Mouse (Mus musculus) heart, embryonic 15.5 days (tissue): ENCODE data around the gene Cnpy3. TPM values are rescaled to one million over a fixed set of nuclear protein-coding genes. Genes with fewer than 3 reads are reported as not detected.

Experiments used
- ATAC-seq: fragments of 200-750 bp; cut with Nextera tagmentation; replicated peaks from 2 replicates; pipeline ENCODE4 v1.8.0; 2017; ENCODE audit warnings: low read depth, moderate TSS enrichment; ENCODE audit not compliant: insufficient number of reproducible peaks, insufficient read depth, low FRiP score
- H3K27ac ChIP-seq: fragments of 300-500 bp; sonication (generic); 2 replicates; pipeline ENCODE4 v1.5.1; 2015; ENCODE audit warnings: mild to moderate bottlenecking, inconsistent platforms
- H3K27me3 ChIP-seq: fragments of 300-500 bp; sonication (generic); 2 replicates; pipeline ENCODE4 v1.6.1; 2015; ENCODE audit warnings: inconsistent platforms
- H3K36me3 ChIP-seq: fragments of 300-500 bp; sonication (generic); 2 replicates; pipeline ENCODE4 v1.6.1; 2015; ENCODE audit warnings: mild to moderate bottlenecking, inconsistent platforms
- H3K4me1 ChIP-seq: fragments of 300-500 bp; sonication (generic); replicated peaks from 2 replicates; pipeline ENCODE4 v1.6.1; 2015; ENCODE audit warnings: inconsistent platforms
- H3K4me2 ChIP-seq: fragments of 300-500 bp; sonication (generic); 2 replicates; pipeline ENCODE4 v1.6.1; 2015; ENCODE audit warnings: inconsistent platforms, mild to moderate bottlenecking, moderate library complexity
- H3K4me3 ChIP-seq: fragments of 300-500 bp; sonication (generic); 2 replicates; pipeline ENCODE4 v1.5.1; 2015; ENCODE audit warnings: mild to moderate bottlenecking, inconsistent platforms
- H3K9ac ChIP-seq: fragments of 300-500 bp; sonication (generic); 2 replicates; pipeline ENCODE4 v1.6.1; 2015; ENCODE audit warnings: mild to moderate bottlenecking, inconsistent platforms
- H3K9me3 ChIP-seq: fragments of 300-500 bp; sonication (generic); replicated peaks from 2 replicates; pipeline ENCODE4 v1.6.1; 2016; ENCODE audit warnings: inconsistent platforms
- whole genome bisulfite sequencing: fragments of 180-500 bp; shearing (Covaris S2); methylation state at CpG from one replicate; pipeline ENCODE4 v1.1.7; 2015; ENCODE audit warnings: mixed read lengths; 5-methylcytosine and 5-hydroxymethylcytosine counted together
- polyA plus RNA-seq: library from polyadenylated mRNA; unstranded; fragments of >200 nt; fragmentation: Nextera tagmentation; extraction: Ambion mirVana; gene quantifications from 2 replicates; pipeline ENCODE4 v1.2.1, GENCODE M21; 2015

Gene Cnpy3
- polyA plus RNA-seq, 1 experiment from 2014 or later = 43.1 TPM

DNA sequence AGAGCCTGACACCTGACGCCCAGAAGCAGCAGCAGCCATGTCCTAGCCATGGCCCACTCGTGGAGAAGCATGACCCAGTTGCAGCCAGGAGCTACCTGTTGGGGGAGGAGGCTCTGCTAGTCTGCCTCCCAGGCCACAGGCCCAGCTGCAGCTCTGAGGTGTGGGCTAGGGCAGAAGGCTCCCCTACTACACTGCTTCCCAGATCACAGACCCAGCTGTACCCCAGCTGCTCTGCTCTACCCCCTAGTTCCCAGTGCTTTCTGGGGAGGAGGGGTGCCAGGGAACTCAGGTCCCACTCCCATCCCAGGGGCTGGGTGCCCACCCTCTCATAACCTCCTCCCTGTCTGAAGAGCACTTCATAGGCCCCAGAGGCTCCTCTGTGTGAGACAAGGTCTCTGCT, 11.5 kb upstream of the Cnpy3 start, which contains the start of gene Ptcra:
Gene Ptcra, minus strand, starts transcription at position 169 of the 400 bp plus-strand sequence.
- H3K36me3 ChIP-seq = no peaks in the 10 kb centered on the region
- H3K4me1 ChIP-seq = no peaks in the 10 kb centered on the region
- H3K9ac ChIP-seq = no peak within 1 kb of the TSS
- no peaks in the 10 kb centered on the region for H3K9me3 ChIP-seq
- no peaks in the 10 kb centered on the region for H3K27me3 ChIP-seq
- H3K4me2 ChIP-seq = no peak within 1 kb of the TSS
- ATAC-seq = peak; percentile 53; the same call in 1 of the 2 replicates
- 36% methylated on average over 2 of the region's 2 CpGs for WGBS
- H3K27ac ChIP-seq = no peak within 1 kb of the TSS
- H3K4me3 ChIP-seq = peak within 1 kb of the TSS; percentile 12; the same call in 1 of the 2 replicates

DNA sequence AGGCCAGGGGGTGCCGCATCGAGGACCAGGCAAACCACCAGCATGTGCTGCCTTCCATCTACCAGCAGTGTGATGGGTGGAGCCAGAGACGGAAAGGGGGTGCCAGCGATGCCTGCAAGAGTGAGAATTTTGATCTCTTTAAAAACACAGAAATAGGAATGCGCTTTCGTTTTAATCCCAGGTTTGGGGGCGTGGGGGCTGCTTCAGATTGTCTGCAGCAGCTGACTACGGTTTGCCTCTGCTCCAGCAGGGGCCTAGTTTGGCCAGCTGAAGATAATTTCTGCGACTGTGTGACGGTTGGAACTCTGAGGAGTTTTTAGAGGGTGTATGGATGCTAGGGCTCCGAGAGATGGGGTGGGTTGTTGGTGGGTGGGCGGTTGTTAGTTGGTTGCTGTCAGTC, 6.7 kb upstream of the Cnpy3 start:
- no peaks in the 10 kb centered on the region for H3K4me1 ChIP-seq
- H3K9ac ChIP-seq = no peak overlapping the region
- no peak for ATAC-seq
- no peaks in the 10 kb centered on the region for H3K9me3 ChIP-seq
- H3K36me3 ChIP-seq = no peaks in the 10 kb centered on the region
- H3K27me3 ChIP-seq = no peaks in the 10 kb centered on the region
- H3K4me2 ChIP-seq = no peak overlapping the region
- no peak overlapping the region for H3K4me3 ChIP-seq
- H3K27ac ChIP-seq = no peak overlapping the region
- WGBS = 75% methylated on average over 12 of the region's 12 CpGs

DNA sequence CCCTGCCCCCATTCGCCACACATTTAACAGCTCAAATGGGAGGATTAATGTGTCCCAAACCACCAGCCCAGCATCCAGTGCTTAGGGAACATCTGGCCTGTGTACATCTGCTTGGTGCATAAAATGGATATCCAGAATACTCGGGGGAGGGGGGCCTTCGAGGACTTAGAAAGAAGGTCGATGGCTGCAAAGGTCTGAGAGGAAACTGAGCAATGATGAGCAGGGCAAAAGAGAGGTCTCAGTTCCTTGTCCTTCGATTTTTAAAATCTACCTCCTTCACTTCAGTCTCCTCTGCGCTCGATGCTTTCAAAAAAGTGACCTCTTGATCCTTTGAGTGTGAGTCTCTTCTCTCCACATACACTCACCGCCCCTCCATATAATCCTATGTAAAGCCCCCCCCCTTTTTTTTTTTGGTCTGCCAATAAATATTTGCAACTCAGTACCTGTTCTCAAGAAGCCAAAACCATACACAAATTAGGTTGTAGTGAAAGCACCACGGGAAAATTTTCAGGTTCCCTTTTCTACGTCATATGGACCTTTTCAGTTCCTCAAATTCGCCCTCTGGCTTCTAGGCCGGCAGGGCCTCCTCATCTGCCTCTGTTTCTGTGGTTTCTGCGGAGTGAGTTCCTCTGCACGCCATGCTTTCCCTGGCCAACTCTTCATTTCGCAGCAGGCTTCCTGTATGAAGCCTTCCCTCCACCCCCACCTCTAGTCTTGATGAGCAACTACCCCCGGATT, 789 bp downstream of the Cnpy3 start:
- H3K27ac ChIP-seq = peak overlapping the region; percentile 91
- peak; percentile 23 for ATAC-seq
- H3K9ac ChIP-seq = peak overlapping the region; percentile 68
- no peaks in the 10 kb centered on the region for H3K9me3 ChIP-seq
- peaks cover 12% of the 10 kb centered on the region for H3K4me1 ChIP-seq
- no peaks in the 10 kb centered on the region for H3K27me3 ChIP-seq
- WGBS = 27% methylated on average over 16 of the region's 16 CpGs
- peaks cover 3% of the 10 kb centered on the region; the same call in 1 of the 2 replicates for H3K36me3 ChIP-seq
- peak overlapping the region; percentile 82 for H3K4me3 ChIP-seq
- H3K4me2 ChIP-seq = peak overlapping the region; percentile 79

DNA sequence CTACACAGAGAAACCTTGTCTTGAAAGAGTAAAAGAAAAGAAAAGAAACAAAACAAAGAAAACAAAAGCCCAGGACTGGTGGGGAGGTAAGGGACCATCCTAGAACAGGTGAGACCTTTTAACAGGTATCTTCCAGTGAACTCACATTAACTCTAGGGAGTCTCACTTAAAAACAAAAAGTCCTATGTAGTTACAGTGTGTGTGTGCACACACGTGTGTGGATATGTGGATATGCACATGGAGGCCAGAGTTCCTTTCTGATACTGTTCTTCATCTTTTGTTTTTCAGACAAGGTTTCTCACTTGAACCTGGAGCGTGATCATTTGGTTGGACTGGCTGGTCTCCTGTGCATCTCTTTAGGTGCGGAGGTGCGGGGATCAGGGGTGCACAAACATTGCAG, 1.4 kb downstream of the Cnpy3 start:
- Histone ChIP-seq H3K9me3 (no peaks in the 10 kb centered on the region), H3K27ac (no peak overlapping the region), H3K36me3 (peaks cover 6% of the 10 kb centered on the region; the same call in 1 of the 2 replicates), H3K27me3 (no peaks in the 10 kb centered on the region), H3K4me2 (peak overlapping the region; percentile 79), H3K9ac (peak overlapping the region; percentile 68; the same call in 1 of the 2 replicates), H3K4me3 (peak overlapping the region; percentile 82), H3K4me1 (peaks cover 12% of the 10 kb centered on the region)
- ATAC-seq = no peak
- 89% methylated on average over 4 of the region's 4 CpGs for WGBS

DNA sequence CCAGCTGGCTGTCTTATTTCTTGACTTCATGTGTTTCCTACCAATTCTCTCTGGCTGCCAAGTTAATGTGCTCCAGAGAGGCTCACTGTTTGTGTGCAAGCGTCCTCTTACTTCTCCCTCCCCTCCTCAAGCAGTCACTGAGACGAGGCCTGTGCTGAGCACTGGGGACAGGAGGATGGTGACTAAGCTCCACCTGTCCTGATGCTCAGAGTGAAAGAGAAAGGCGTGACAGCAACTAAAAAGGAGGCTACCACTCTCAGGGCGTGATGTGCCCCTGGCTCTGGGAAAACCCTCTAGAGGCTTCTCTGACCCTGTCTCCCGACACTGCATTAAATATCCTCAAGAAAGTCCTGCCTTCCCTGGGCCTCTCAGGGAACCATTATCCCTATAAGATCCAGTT, 2.7 kb downstream of the Cnpy3 start:
- no peaks in the 10 kb centered on the region for H3K27me3 ChIP-seq

DNA sequence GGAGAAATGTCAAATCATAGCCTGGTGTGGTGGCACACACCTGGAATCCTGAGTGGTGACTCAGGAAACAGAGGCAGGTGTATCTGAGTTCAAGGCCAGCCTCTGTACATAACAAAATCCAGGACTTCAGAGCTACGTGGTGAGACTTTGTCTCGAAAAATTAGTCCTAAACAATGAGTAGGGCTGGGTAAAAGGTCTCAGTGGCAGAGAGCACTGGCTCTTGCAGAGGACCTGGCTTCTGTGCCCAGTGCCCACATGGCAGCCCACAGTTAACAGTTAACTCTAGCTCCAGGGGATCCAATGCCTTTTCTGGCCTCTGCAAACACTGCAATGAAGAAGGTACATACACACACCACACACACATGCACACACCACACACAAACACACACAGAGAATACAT, 4.2 kb downstream of the Cnpy3 start:
- 91% methylated on average over 2 of the region's 2 CpGs for WGBS
- no peak overlapping the region for H3K4me3 ChIP-seq

More for the DNA sequence above, 2.7 kb downstream of the Cnpy3 start:
- H3K4me1 ChIP-seq = peaks cover 12% of the 10 kb centered on the region
- H3K4me3 ChIP-seq = no peak overlapping the region
- H3K4me2 ChIP-seq = no peak overlapping the region
- H3K27ac ChIP-seq = no peak overlapping the region
- WGBS = 87% methylated on average over 5 of the region's 5 CpGs
- peaks cover 12% of the 10 kb centered on the region; the same call in 1 of the 2 replicates for H3K36me3 ChIP-seq
- H3K9ac ChIP-seq = no peak overlapping the region
- H3K9me3 ChIP-seq = no peaks in the 10 kb centered on the region
- no peak for ATAC-seq

DNA sequence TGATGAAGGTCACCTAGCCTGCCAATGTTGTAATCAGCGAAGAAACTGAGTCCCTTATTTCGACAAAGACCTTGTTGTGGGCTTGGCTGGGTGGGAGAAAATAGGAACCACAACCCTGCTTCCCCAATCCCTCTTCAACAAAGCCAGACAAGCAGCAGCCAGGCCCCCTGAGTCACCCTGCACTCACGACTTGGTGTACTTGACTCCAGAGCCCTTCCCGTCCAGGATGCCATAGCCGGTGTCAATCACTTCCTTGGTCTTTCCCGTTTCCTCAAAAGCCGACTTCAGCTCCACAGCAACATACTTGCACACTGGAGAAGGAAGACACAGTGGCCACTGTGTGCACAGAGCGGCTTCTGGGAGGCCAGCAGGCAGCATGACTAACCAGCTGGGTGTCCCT, 4.8 kb downstream of the Cnpy3 start:
- Histone ChIP-seq H3K36me3 (peaks cover 14% of the 10 kb centered on the region; the same call in 1 of the 2 replicates), H3K4me3 (no peak overlapping the region)
- 77% methylated on average over 8 of the region's 8 CpGs for WGBS

More for the DNA sequence above, 4.2 kb downstream of the Cnpy3 start:
- Histone ChIP-seq H3K36me3 (peaks cover 14% of the 10 kb centered on the region; the same call in 1 of the 2 replicates), H3K9me3 (no peaks in the 10 kb centered on the region), H3K27ac (no peak overlapping the region), H3K27me3 (no peaks in the 10 kb centered on the region), H3K4me2 (no peak overlapping the region), H3K4me1 (peaks cover 12% of the 10 kb centered on the region), H3K9ac (no peak overlapping the region)
- no peak for ATAC-seq

DNA sequence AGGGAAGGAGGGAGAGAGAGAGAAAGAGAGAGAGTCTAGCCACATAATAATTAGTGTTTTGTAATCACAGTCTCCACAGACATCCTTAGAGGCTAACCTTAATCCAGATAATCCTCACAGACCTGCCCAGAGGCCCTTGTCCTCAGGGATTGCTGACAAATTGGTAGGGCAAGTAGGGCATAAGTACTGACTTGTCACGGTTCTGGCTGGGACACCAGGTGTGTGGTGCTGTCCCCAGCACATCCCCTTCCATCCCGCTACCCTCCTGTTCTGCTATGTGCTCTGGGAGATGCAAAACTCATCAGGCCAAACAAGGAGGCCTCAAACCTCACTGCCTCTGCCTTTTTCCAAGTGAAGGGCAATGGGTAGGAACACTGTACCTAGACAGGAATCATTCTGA, 6.5 kb downstream of the Cnpy3 start:
- H3K36me3 ChIP-seq = peaks cover 14% of the 10 kb centered on the region; the same call in 1 of the 2 replicates
- WGBS = 84% methylated on average over 2 of the region's 2 CpGs
- H3K4me3 ChIP-seq = no peak overlapping the region

More for the DNA sequence above, 4.8 kb downstream of the Cnpy3 start:
- Histone ChIP-seq H3K27ac (no peak overlapping the region), H3K4me2 (no peak overlapping the region), H3K9ac (no peak overlapping the region), H3K9me3 (no peaks in the 10 kb centered on the region), H3K27me3 (no peaks in the 10 kb centered on the region), H3K4me1 (peaks cover 8% of the 10 kb centered on the region)
- ATAC-seq = no peak

DNA sequence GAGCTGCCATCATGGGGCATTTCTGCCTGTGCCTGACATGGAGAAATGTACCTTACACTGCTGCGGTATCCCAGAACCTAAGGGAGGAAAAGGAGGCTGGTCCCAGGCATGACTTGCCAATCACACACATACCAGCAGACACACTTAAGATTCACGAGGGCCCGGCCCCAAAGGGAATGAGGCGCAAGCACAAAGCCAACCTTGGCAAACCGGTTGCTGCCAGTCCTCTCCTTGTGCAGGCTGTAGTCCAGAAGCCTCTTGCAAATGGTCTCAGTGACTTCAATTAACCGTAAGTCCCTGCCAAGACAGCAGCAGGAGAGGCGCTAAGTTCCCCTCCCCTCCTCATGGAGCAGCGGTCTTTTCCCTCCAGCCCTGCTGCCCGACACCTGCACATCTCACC, 9.0 kb downstream of the Cnpy3 start:
- H3K36me3 ChIP-seq = peaks cover 14% of the 10 kb centered on the region; the same call in 1 of the 2 replicates
- H3K4me1 ChIP-seq = no peaks in the 10 kb centered on the region
- no peak overlapping the region for H3K9ac ChIP-seq
- no peaks in the 10 kb centered on the region for H3K27me3 ChIP-seq
- no peak overlapping the region for H3K4me2 ChIP-seq
- no peak for ATAC-seq
- WGBS = 91% methylated on average over 9 of the region's 9 CpGs
- no peaks in the 10 kb centered on the region for H3K9me3 ChIP-seq
- H3K4me3 ChIP-seq = no peak overlapping the region
- H3K27ac ChIP-seq = no peak overlapping the region

More for the DNA sequence above, 6.5 kb downstream of the Cnpy3 start:
- no peak for ATAC-seq
- Histone ChIP-seq H3K27me3 (no peaks in the 10 kb centered on the region), H3K4me1 (peaks cover under 1% of the 10 kb centered on the region), H3K4me2 (no peak overlapping the region), H3K9me3 (no peaks in the 10 kb centered on the region), H3K27ac (no peak overlapping the region), H3K9ac (no peak overlapping the region)

DNA sequence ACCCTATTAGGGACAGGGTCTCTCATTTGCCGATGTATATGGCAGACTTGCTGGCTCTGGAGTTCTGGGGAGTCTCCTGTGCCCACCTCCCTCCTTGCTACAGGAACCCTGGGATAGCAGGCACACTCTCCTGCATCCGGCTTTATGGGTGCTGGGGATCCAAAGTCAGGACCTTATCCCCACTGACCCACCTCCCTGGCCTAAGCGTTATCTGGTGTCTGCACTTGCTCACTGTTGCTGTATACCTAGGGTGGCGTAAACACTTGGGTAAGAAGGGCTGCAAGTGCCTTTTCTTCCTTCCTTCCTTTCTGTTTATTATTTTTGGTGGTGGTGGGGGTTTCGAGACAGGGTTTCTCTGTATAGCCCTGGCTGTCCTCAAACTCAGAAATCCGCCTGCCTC, 10.7 kb downstream of the Cnpy3 start:
- no peak overlapping the region for H3K4me2 ChIP-seq
- ATAC-seq = no peak
- no peak overlapping the region for H3K4me3 ChIP-seq
- H3K36me3 ChIP-seq = peaks cover 12% of the 10 kb centered on the region; the same call in 1 of the 2 replicates
- H3K27me3 ChIP-seq = no peaks in the 10 kb centered on the region
- 86% methylated on average over 6 of the region's 6 CpGs for WGBS
- H3K9me3 ChIP-seq = no peaks in the 10 kb centered on the region
- no peaks in the 10 kb centered on the region for H3K4me1 ChIP-seq
- H3K27ac ChIP-seq = no peak overlapping the region
- no peak overlapping the region for H3K9ac ChIP-seq

DNA sequence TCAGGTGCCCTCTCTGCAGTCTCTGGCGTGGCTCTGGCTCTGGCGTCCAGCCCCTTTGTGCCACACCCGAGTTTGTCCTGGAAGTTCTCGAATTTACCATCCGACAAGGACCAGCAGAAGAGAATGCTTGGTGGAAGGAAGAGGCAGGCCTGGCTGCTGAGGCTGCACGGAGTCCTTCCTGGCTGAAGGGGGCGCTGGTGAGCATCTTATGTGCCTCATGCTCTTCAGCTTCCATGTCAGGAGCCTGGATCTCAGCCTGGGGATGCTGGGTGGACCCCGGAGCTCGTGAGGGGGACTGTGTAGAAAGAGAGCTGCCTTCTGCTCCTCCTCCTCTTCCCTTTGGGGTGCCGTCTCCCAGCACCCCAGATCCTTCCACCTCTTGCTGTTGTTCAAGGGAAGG, 15.9 kb downstream of the Cnpy3 start:
- H3K36me3 ChIP-seq = peaks cover 3% of the 10 kb centered on the region; the same call in 1 of the 2 replicates
- no peak overlapping the region for H3K4me2 ChIP-seq
- no peaks in the 10 kb centered on the region for H3K27me3 ChIP-seq
- no peaks in the 10 kb centered on the region for H3K4me1 ChIP-seq
- H3K9ac ChIP-seq = no peak overlapping the region
- no peak overlapping the region for H3K27ac ChIP-seq
- 61% methylated on average over 10 of the region's 10 CpGs for WGBS
- H3K4me3 ChIP-seq = no peak overlapping the region
- no peaks in the 10 kb centered on the region for H3K9me3 ChIP-seq
- ATAC-seq = no peak
